Mouse (Mus musculus) G1E (cell line): ENCODE measurements at regions not wholly inside any gene's neighbourhood (a gene's known extent, or its start where the extent isn't known, plus 50 kb on each side); places are given as distances from the start of the nearest gene placed in this dataset.
"Not testable (repeated sequence)": the region's sequence is repeated elsewhere in the genome, so short reads cannot be mapped to it uniquely, and the experiment has no call there.

Experiments used
- CTCF ChIP-seq: IDR thresholded peaks from 2 replicates; pipeline ENCODE4 v1.5.1; 2012; ENCODE audit warnings: low read depth, low read length, inconsistent platforms, mixed read lengths
- POLR2AphosphoS5 ChIP-seq: IDR thresholded peaks from 2 replicates; pipeline ENCODE4 v1.6.1; 2012; ENCODE audit warnings: low read depth, low read length, inconsistent platforms; ENCODE audit not compliant: insufficient replicate concordance
- TAL1 ChIP-seq: conservative IDR thresholded peaks from 2 replicates; pipeline ENCODE4 v1.6.1; 2012; ENCODE audit warnings: low read depth, low read length, inconsistent platforms, mixed read lengths

DNA sequence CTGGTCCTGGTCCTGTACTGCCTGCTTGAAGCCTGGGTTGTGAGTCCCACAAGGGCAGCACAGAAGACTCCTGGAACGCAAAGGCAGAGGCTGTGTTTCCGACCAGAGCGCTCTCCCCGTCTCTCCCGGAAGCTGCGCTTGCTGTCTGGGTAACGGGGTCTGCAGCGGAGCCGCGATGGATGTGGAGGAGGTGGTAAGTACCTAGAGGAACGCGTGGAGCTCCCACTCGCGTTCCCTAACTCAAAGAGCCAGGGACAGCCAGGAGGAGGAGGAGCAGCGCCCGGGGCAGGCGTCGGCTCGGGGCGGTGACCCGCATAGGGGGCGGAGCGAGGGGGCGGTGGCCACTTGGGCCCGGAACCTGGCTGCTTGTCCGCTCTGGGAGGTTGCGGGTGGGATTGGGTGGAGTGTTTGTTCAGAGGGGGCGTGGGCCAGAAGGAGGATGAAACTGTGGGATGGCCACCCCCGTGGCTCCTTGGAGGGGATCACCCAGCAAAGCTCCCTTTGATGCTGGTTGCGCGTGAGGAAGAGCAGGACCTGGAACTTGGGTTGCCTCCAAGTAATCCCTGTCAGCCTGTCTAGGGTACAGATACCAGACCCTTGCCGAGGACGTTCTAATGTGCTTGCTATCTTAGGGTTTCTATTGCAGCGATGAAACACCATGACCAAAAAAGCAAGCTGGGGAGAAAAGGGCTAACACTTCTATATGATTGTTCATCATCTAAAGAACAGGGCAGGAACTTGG lies 125.9 kb upstream of the Ywhaq start:
- TF ChIP-seq CTCF, POLR2AphosphoS5, TAL1: not testable (repeated sequence)
